Comparison of ENCODE assay signal across 8 mouse cellular contexts in genomic region chr8:84989810-84990209, GRCm38 (mm10). TPM values are rescaled to one million over a fixed set of nuclear protein-coding genes. Genes with fewer than 3 reads are reported as not detected.
A peak's percentile ranks its signal among the peaks of the same experiment; 100 is the strongest.
DNase-seq lines count a peak whose midpoint lies in the region; ATAC-seq and TF ChIP-seq lines count a peak whose summit lies in the region.

No protein-coding gene starts in this region.

- H3K9me3 ChIP-seq in embryonic facial prominence, embryonic 14.5 days (ENCODE audit: control insufficient read depth, low read length), result no peaks in the 10 kb centered on the region
- H3K9me3 ChIP-seq in limb, embryonic 14.5 days (ENCODE audit: control insufficient read depth, low read length), result no peaks in the 10 kb centered on the region
- no peaks in the 10 kb centered on the region for H3K9me3 ChIP-seq in midbrain, embryonic 15.5 days

- under 1% methylated on average over 15 of the region's 15 CpGs for WGBS in bone marrow, adult 2 months
- WGBS in embryonic facial prominence, embryonic 14.5 days, result under 1% methylated on average over 15 of the region's 15 CpGs
- under 1% methylated on average over 15 of the region's 15 CpGs for WGBS in limb, embryonic 14.5 days
- WGBS in midbrain, embryonic 15.5 days, result under 1% methylated on average over 15 of the region's 15 CpGs

- peaks cover 2% of the 10 kb centered on the region; the same call in 1 of the 2 replicates for H3K36me3 ChIP-seq in embryonic facial prominence, embryonic 14.5 days (ENCODE audit: control insufficient read depth, insufficient read depth, low read length)
- 0 out of 2 replicates have a peak, but pooled peaks cover 3% of the 10 kb centered on the region for H3K36me3 ChIP-seq in limb, embryonic 14.5 days (ENCODE audit: control insufficient read depth, insufficient read depth, low read length)
- no peaks in the 10 kb centered on the region for H3K36me3 ChIP-seq in midbrain, embryonic 15.5 days (replicated peaks)

- peak; percentile 93 for TF ChIP-seq CTCF in bone marrow, adult 2 months (IDR thresholded peaks at IDR 0.05; ENCODE audit: control insufficient read depth, insufficient read depth, low read length)

- peak overlapping the region; percentile 72 for H3K9ac ChIP-seq in embryonic facial prominence, embryonic 14.5 days (ENCODE audit: low read depth, low read length)
- H3K9ac ChIP-seq in limb, embryonic 14.5 days (ENCODE audit: low read depth, low read length, severe bottlenecking), result peak overlapping the region; percentile 69
- peak overlapping the region; percentile 54 for H3K9ac ChIP-seq in midbrain, embryonic 15.5 days

- H3K4me1 ChIP-seq in bone marrow, adult 2 months (ENCODE audit: control insufficient read depth, insufficient read depth, low read length), result peaks cover 4% of the 10 kb centered on the region
- peaks cover 16% of the 10 kb centered on the region for H3K4me1 ChIP-seq in embryonic facial prominence, embryonic 14.5 days (ENCODE audit: control insufficient read depth, insufficient read depth, low read length)
- peaks cover 16% of the 10 kb centered on the region for H3K4me1 ChIP-seq in limb, embryonic 14.5 days (ENCODE audit: control insufficient read depth, insufficient read depth, low read length)
- H3K4me1 ChIP-seq in midbrain, embryonic 15.5 days, result peaks cover 37% of the 10 kb centered on the region

- peak; percentile 76 for ATAC-seq in embryonic facial prominence, embryonic 14.5 days (ENCODE audit: low read depth)
- ATAC-seq in limb, embryonic 14.5 days (ENCODE audit: low FRiP score, low read depth), result peak; percentile 69
- ATAC-seq in midbrain, embryonic 15.5 days (replicated peaks), result peak; percentile 43

- peak; percentile 98 for DNase-seq in 3T3-L1 (ENCODE audit: low read depth, low spot score)
- DNase-seq in embryonic facial prominence, embryonic 14.5 days (ENCODE audit: low spot score), result peak; percentile 95
- DNase-seq in heart, adult 8-10 months (ENCODE audit: low spot score), result peak; percentile 96
- peak; percentile 96 for DNase-seq in kidney, adult 9 months
- peak; percentile 89 for DNase-seq in limb, embryonic 14.5 days (ENCODE audit: low spot score)
- peak; percentile 80 to 92 for DNase-seq in spleen, adult 18-20 months

- peak overlapping the region; percentile 25 for H3K4me3 ChIP-seq in bone marrow, adult 2 months (replicated peaks; ENCODE audit: control insufficient read depth, low read depth, low read length)
- peak overlapping the region; percentile 73 for H3K4me3 ChIP-seq in embryonic facial prominence, embryonic 14.5 days (ENCODE audit: low read depth, low read length)
- H3K4me3 ChIP-seq in limb, embryonic 14.5 days (replicated peaks; ENCODE audit: low read length), result peak overlapping the region; percentile 67
- H3K4me3 ChIP-seq in midbrain, embryonic 15.5 days, result peak overlapping the region; percentile 54

- peak; percentile 26; the same call in 1 of the 2 replicates for TF ChIP-seq POLR2A in bone marrow, adult 2 months (IDR thresholded peaks at IDR 0.05; ENCODE audit: borderline replicate concordance, control insufficient read depth, low read depth, low read length)
- TF ChIP-seq POLR2A in limb, embryonic 14.5 days (IDR thresholded peaks at IDR 0.05; ENCODE audit: borderline replicate concordance, extremely low read depth, insufficient read depth, insufficient read length), result no peak

- H3K27me3 ChIP-seq in embryonic facial prominence, embryonic 14.5 days (replicated peaks; ENCODE audit: control insufficient read depth, insufficient read depth, low read length), result no peaks in the 10 kb centered on the region
- no peaks in the 10 kb centered on the region for H3K27me3 ChIP-seq in limb, embryonic 14.5 days (ENCODE audit: control insufficient read depth, insufficient read depth, low read length)
- H3K27me3 ChIP-seq in midbrain, embryonic 15.5 days (replicated peaks), result peaks cover 20% of the 10 kb centered on the region

- H3K4me2 ChIP-seq in embryonic facial prominence, embryonic 14.5 days (ENCODE audit: low read depth, low read length), result peak overlapping the region; percentile 97
- peak overlapping the region; percentile 75 for H3K4me2 ChIP-seq in limb, embryonic 14.5 days (replicated peaks; ENCODE audit: low read depth, low read length, severe bottlenecking)
- peak overlapping the region; percentile 70 for H3K4me2 ChIP-seq in midbrain, embryonic 15.5 days

- H3K27ac ChIP-seq in bone marrow, adult 2 months (ENCODE audit: control insufficient read depth, insufficient read depth, low read depth, low read length, poor library complexity), result peak overlapping the region; percentile 46; the same call in 1 of the 2 replicates
- peak overlapping the region; percentile 79 for H3K27ac ChIP-seq in embryonic facial prominence, embryonic 14.5 days (replicated peaks; ENCODE audit: low read depth, low read length)
- H3K27ac ChIP-seq in limb, embryonic 14.5 days (replicated peaks; ENCODE audit: low read depth, low read length), result peak overlapping the region; percentile 44; the same call in 1 of the 2 replicates
- H3K27ac ChIP-seq in midbrain, embryonic 15.5 days, result peak overlapping the region; percentile 72

RNA-seq across cellular contexts. Expression of gene Hook2, which starts 0.6 kb away (rescaled TPM):
- 3.5 and 7.3 TPM in 2 replicates for polyA plus RNA-seq in bone marrow, adult 2 months (2011; ENCODE audit: insufficient read depth, insufficient read length, low replicate concordance, missing spikeins)
- 13.1 and 15.3 TPM in 2 replicates for polyA plus RNA-seq in embryonic facial prominence, embryonic 14.5 days (2014; fragmentation: Nextera tagmentation; extraction: Ambion mirVana)
- total RNA-seq in heart, adult 8-10 months (2022), result 1 to 10 TPM; 1.9 to 3.5 (median 2.7) TPM
- 15.1 and 17.7 TPM in 2 replicates for polyA plus RNA-seq in limb, embryonic 14.5 days (2012; rRNA removed)
- polyA plus RNA-seq in limb, embryonic 14.5 days (2014; fragmentation: Nextera tagmentation; extraction: Ambion mirVana), result 17.4 and 18.1 TPM in 2 replicates
- polyA plus RNA-seq in midbrain, embryonic 15.5 days (2015; fragmentation: Nextera tagmentation; extraction: Ambion mirVana), result 38.9 and 41.1 TPM in 2 replicates

RNA-seq across cellular contexts. Expression of gene Junb, which starts 11.3 kb away (rescaled TPM):
- 11.1 and 18.4 TPM in 2 replicates for polyA plus RNA-seq in bone marrow, adult 2 months (2011; ENCODE audit: insufficient read depth, insufficient read length, low replicate concordance, missing spikeins)
- 16.8 and 18.4 TPM in 2 replicates for polyA plus RNA-seq in embryonic facial prominence, embryonic 14.5 days (2014; fragmentation: Nextera tagmentation; extraction: Ambion mirVana)
- total RNA-seq in heart, adult 8-10 months (2022), result 10 to 100 TPM; 17.8 to 32.3 (median 23.9) TPM
- polyA plus RNA-seq in limb, embryonic 14.5 days (2012; rRNA removed), result 11.3 and 16.4 TPM in 2 replicates
- polyA plus RNA-seq in limb, embryonic 14.5 days (2014; fragmentation: Nextera tagmentation; extraction: Ambion mirVana), result 16.9 and 18.0 TPM in 2 replicates
- polyA plus RNA-seq in midbrain, embryonic 15.5 days (2015; fragmentation: Nextera tagmentation; extraction: Ambion mirVana), result 5.5 and 6.8 TPM in 2 replicates

RNA-seq across cellular contexts. Expression of gene Rnaseh2a, which starts 20.2 kb away (rescaled TPM):
- 40.8 and 54.9 TPM in 2 replicates for polyA plus RNA-seq in bone marrow, adult 2 months (2011; ENCODE audit: insufficient read depth, insufficient read length, low replicate concordance, missing spikeins)
- 73.7 and 88.9 TPM in 2 replicates for polyA plus RNA-seq in embryonic facial prominence, embryonic 14.5 days (2014; fragmentation: Nextera tagmentation; extraction: Ambion mirVana)
- 10 to 100 TPM; 41.9 to 61.3 (median 55.0) TPM for total RNA-seq in heart, adult 8-10 months (2022)
- polyA plus RNA-seq in limb, embryonic 14.5 days (2012; rRNA removed), result 58.6 and 60.8 TPM in 2 replicates
- 87.6 and 90.8 TPM in 2 replicates for polyA plus RNA-seq in limb, embryonic 14.5 days (2014; fragmentation: Nextera tagmentation; extraction: Ambion mirVana)
- 54.2 and 54.7 TPM in 2 replicates for polyA plus RNA-seq in midbrain, embryonic 15.5 days (2015; fragmentation: Nextera tagmentation; extraction: Ambion mirVana)

RNA-seq across cellular contexts. Expression of gene Prdx2, which starts 20.4 kb away (rescaled TPM):
- 1,113 and 1,804 TPM in 2 replicates for polyA plus RNA-seq in bone marrow, adult 2 months (2011; ENCODE audit: insufficient read depth, insufficient read length, low replicate concordance, missing spikeins)
- polyA plus RNA-seq in embryonic facial prominence, embryonic 14.5 days (2014; fragmentation: Nextera tagmentation; extraction: Ambion mirVana), result 715 and 771 TPM in 2 replicates
- 100 to 1,000 TPM; 644 to 711 (median 676) TPM for total RNA-seq in heart, adult 8-10 months (2022)
- 387 and 405 TPM in 2 replicates for polyA plus RNA-seq in limb, embryonic 14.5 days (2012; rRNA removed)
- 839 and 877 TPM in 2 replicates for polyA plus RNA-seq in limb, embryonic 14.5 days (2014; fragmentation: Nextera tagmentation; extraction: Ambion mirVana)
- polyA plus RNA-seq in midbrain, embryonic 15.5 days (2015; fragmentation: Nextera tagmentation; extraction: Ambion mirVana), result 1,276 and 1,344 TPM in 2 replicates

RNA-seq across cellular contexts. Expression of gene Gm49661, which starts 20.6 kb away (rescaled TPM):
- polyA plus RNA-seq in bone marrow, adult 2 months (2011; ENCODE audit: insufficient read depth, insufficient read length, low replicate concordance, missing spikeins), result not detected in 2 replicates
- polyA plus RNA-seq in embryonic facial prominence, embryonic 14.5 days (2014; fragmentation: Nextera tagmentation; extraction: Ambion mirVana), result not detected in 2 replicates
- 1 to 10 TPM in 2 of 4 experiments, not detected in 2; 2.4 to 5.9 TPM for total RNA-seq in heart, adult 8-10 months (2022)
- 2.0 TPM in 1 of 2 replicates, not detected in the other for polyA plus RNA-seq in limb, embryonic 14.5 days (2012; rRNA removed)
- polyA plus RNA-seq in limb, embryonic 14.5 days (2014; fragmentation: Nextera tagmentation; extraction: Ambion mirVana), result not detected in 2 replicates
- polyA plus RNA-seq in midbrain, embryonic 15.5 days (2015; fragmentation: Nextera tagmentation; extraction: Ambion mirVana), result not detected in 2 replicates

Comparison
In these comparisons a context has a peak if more than half of its experiments do, and no peak if none do; other contexts are left out.
1. Peak in every context shown above with its lines: DNase-seq, ATAC-seq, H3K4me3 ChIP-seq and H3K27ac ChIP-seq.